Mouse (Mus musculus) G1E (cell line): ENCODE measurements around the gene Gm44965. TPM values are rescaled to one million over a fixed set of nuclear protein-coding genes. Genes with fewer than 3 reads are reported as not detected.

Experiments
- ATAC-seq: 2 replicates; pipeline ENCODE4 v1.8.0; 2016; ENCODE audit warnings: mild to moderate bottlenecking; ENCODE audit not compliant: insufficient number of reproducible peaks, poor library complexity, low FRiP score, severe bottlenecking; ENCODE audit errors: extremely low read depth
- DNase-seq: peaks from one replicate; pipeline ENCODE4 v3.0.0; 2012; ENCODE audit warnings: low spot score
- H3K27me3 ChIP-seq: 2 replicates; pipeline ENCODE4 v1.6.1; 2012; ENCODE audit warnings: mild to moderate bottlenecking, low read length, inconsistent platforms; ENCODE audit not compliant: insufficient read depth
- H3K36me3 ChIP-seq: replicated peaks from 2 replicates; pipeline ENCODE3; 2012; ENCODE audit warnings: mild to moderate bottlenecking, inconsistent platforms
- H3K4me1 ChIP-seq: 2 replicates; pipeline ENCODE4 v1.6.1; 2012; ENCODE audit warnings: low read depth, low read length, inconsistent platforms, mixed read lengths; ENCODE audit not compliant: insufficient read depth
- H3K4me3 ChIP-seq: 2 replicates; pipeline ENCODE4 v1.5.1; 2012; ENCODE audit warnings: low read depth, mild to moderate bottlenecking, inconsistent platforms, low read length, moderate library complexity, mixed read lengths
- H3K9me3 ChIP-seq: replicated peaks from 2 replicates; pipeline ENCODE4 v1.6.1; 2012; ENCODE audit warnings: inconsistent platforms
- CTCF ChIP-seq: IDR thresholded peaks from 2 replicates; pipeline ENCODE4 v1.5.1; 2012; ENCODE audit warnings: low read depth, low read length, inconsistent platforms, mixed read lengths
- GATA1 ChIP-seq: IDR thresholded peaks from 2 replicates; pipeline ENCODE4 v1.6.1; 2012; ENCODE audit warnings: borderline replicate concordance, low read length, inconsistent platforms, mixed read lengths
- GATA2 ChIP-seq: IDR thresholded peaks from 2 replicates; pipeline ENCODE4 v1.6.1; 2012; ENCODE audit warnings: low read depth, low read length, inconsistent platforms, borderline replicate concordance
- POLR2AphosphoS5 ChIP-seq: IDR thresholded peaks from 2 replicates; pipeline ENCODE4 v1.6.1; 2012; ENCODE audit warnings: low read depth, low read length, inconsistent platforms; ENCODE audit not compliant: insufficient replicate concordance
- TAL1 ChIP-seq: conservative IDR thresholded peaks from 2 replicates; pipeline ENCODE4 v1.6.1; 2012; ENCODE audit warnings: low read depth, low read length, inconsistent platforms, mixed read lengths
- polyA plus RNA-seq: library from polyadenylated mRNA; stranded (reverse); fragments of >175 nt; gene quantifications from 2 replicates; pipeline ENCODE4 v1.2.3, GENCODE M21; 2012
- total RNA-seq, 2 experiments: library from RNA; stranded (forward) in 1 of 2; stranded (reverse) in 1 of 2; fragments of 200-1000 nt in 1 of 2; fragments of >200 nt in 1 of 2; fragmentation: Nextera tagmentation in 1 of 2; gene quantifications; 2 replicates each; pipeline ENCODE4 v1.2.3; 2014 to 2017

The Gm44965 gene
- total and polyA plus RNA-seq, 3 experiments: not detected

- H3K36me3 ChIP-seq: no peaks in the 10 kb centered on the region
- no peak for TF ChIP-seq GATA1
- TF ChIP-seq POLR2AphosphoS5: no peak
- no peak for TF ChIP-seq GATA2
- TF ChIP-seq TAL1: no peak
- TF ChIP-seq CTCF: no peak
- no peaks in the 10 kb centered on the region for H3K9me3 ChIP-seq
- H3K4me1 ChIP-seq: no peaks in the 10 kb centered on the region
- H3K27me3 ChIP-seq: peaks cover 16% of the 10 kb centered on the region
- no peak for ATAC-seq
- no peak for DNase-seq
- no peak overlapping the region for H3K4me3 ChIP-seq
These were observed 72.4 kb downstream of the Gm44965 start for GRCm38 (mm10) chr6:48666159-48666586.

- ATAC-seq (no peak), DNase-seq (no peak)
- H3K27me3 ChIP-seq: peaks cover 16% of the 10 kb centered on the region
- H3K9me3 ChIP-seq: no peaks in the 10 kb centered on the region
- H3K4me1 ChIP-seq: no peaks in the 10 kb centered on the region
- no peaks in the 10 kb centered on the region for H3K36me3 ChIP-seq
- H3K4me3 ChIP-seq: no peak overlapping the region
- TF ChIP-seq CTCF: no peak
- no peak for TF ChIP-seq GATA2
- TF ChIP-seq POLR2AphosphoS5: no peak
- no peak for TF ChIP-seq TAL1
- TF ChIP-seq GATA1: no peak
These were observed 74.3 kb downstream of the Gm44965 start for GRCm38 (mm10) chr6:48668022-48668421.

Other genes starting within 250 kb of the Gm44965 start
Only the 20 nearest of the 21 such genes appear.
- not detected in 2 replicates for gene Krba1, start 198.4 kb upstream of the Gm44965 start, total RNA-seq (2014; fragmentation: Nextera tagmentation)
- 0.12 and 0.33 TPM in 2 replicates for gene Krba1, start 198.4 kb upstream of the Gm44965 start, total RNA-seq (2017)
- not detected in 2 replicates for gene Krba1, start 198.4 kb upstream of the Gm44965 start, polyA plus RNA-seq
- gene Zfp467, start 148.1 kb upstream of the Gm44965 start, total RNA-seq (2014; fragmentation: Nextera tagmentation): not detected in 2 replicates
- gene Zfp467, start 148.1 kb upstream of the Gm44965 start, total RNA-seq (2017): 0.05 and 0.64 TPM in 2 replicates
- 0.02 and 0.07 TPM in 2 replicates for gene Zfp467, start 148.1 kb upstream of the Gm44965 start, polyA plus RNA-seq
- not detected in 2 replicates for gene Sspo, start 145.7 kb upstream of the Gm44965 start, total RNA-seq (2014; fragmentation: Nextera tagmentation)
- under 0.01 TPM in 1 of 2 replicates, not detected in the other for gene Sspo, start 145.7 kb upstream of the Gm44965 start, total RNA-seq (2017)
- not detected in 2 replicates for gene Sspo, start 145.7 kb upstream of the Gm44965 start, polyA plus RNA-seq
- not detected in 2 replicates for gene Atp6v0e2, start 56.3 kb upstream of the Gm44965 start, total RNA-seq (2014; fragmentation: Nextera tagmentation)
- gene Atp6v0e2, start 56.3 kb upstream of the Gm44965 start, total RNA-seq (2017): 0.06 and 0.55 TPM in 2 replicates
- gene Atp6v0e2, start 56.3 kb upstream of the Gm44965 start, polyA plus RNA-seq: not detected in 2 replicates
- not detected in 2 replicates for gene Lrrc61, start 39.1 kb upstream of the Gm44965 start, total RNA-seq (2014; fragmentation: Nextera tagmentation)
- 0.05 and 0.06 TPM in 2 replicates for gene Lrrc61, start 39.1 kb upstream of the Gm44965 start, total RNA-seq (2017)
- gene Lrrc61, start 39.1 kb upstream of the Gm44965 start, polyA plus RNA-seq: not detected in 2 replicates
- not detected in 2 replicates for gene Rarres2, start 21.2 kb upstream of the Gm44965 start, total RNA-seq (2014; fragmentation: Nextera tagmentation)
- 0.06 and 0.11 TPM in 2 replicates for gene Rarres2, start 21.2 kb upstream of the Gm44965 start, total RNA-seq (2017)
- gene Rarres2, start 21.2 kb upstream of the Gm44965 start, polyA plus RNA-seq: not detected in 2 replicates
- not detected in 2 replicates for gene Gm45021, start 4.3 kb upstream of the Gm44965 start, total RNA-seq (2014; fragmentation: Nextera tagmentation)
- not detected in 2 replicates for gene Gm45021, start 4.3 kb upstream of the Gm44965 start, total RNA-seq (2017)
- gene Gm45021, start 4.3 kb upstream of the Gm44965 start, polyA plus RNA-seq: not detected in 2 replicates
- not detected in 2 replicates for gene Repin1, start 58 bp upstream of the Gm44965 start, total RNA-seq (2014; fragmentation: Nextera tagmentation)
- gene Repin1, start 58 bp upstream of the Gm44965 start, total RNA-seq (2017): 0.27 TPM in 1 of 2 replicates, not detected in the other
- gene Repin1, start 58 bp upstream of the Gm44965 start, polyA plus RNA-seq: not detected in 2 replicates
- not detected in 2 replicates for gene Zfp775, start 8.1 kb downstream of the Gm44965 start, total RNA-seq (2014; fragmentation: Nextera tagmentation)
- 0.06 and 0.11 TPM in 2 replicates for gene Zfp775, start 8.1 kb downstream of the Gm44965 start, total RNA-seq (2017)
- not detected in 2 replicates for gene Zfp775, start 8.1 kb downstream of the Gm44965 start, polyA plus RNA-seq
- gene AI854703, start 32.8 kb downstream of the Gm44965 start, total RNA-seq (2014; fragmentation: Nextera tagmentation): not detected in 2 replicates
- gene AI854703, start 32.8 kb downstream of the Gm44965 start, total RNA-seq (2017): 0.11 TPM in 1 of 2 replicates, not detected in the other
- not detected in 2 replicates for gene AI854703, start 32.8 kb downstream of the Gm44965 start, polyA plus RNA-seq
- not detected in 2 replicates for gene Gimap8, start 53.3 kb downstream of the Gm44965 start, total RNA-seq (2014; fragmentation: Nextera tagmentation)
- gene Gimap8, start 53.3 kb downstream of the Gm44965 start, total RNA-seq (2017): 0.05 TPM in 1 of 2 replicates, not detected in the other
- gene Gimap8, start 53.3 kb downstream of the Gm44965 start, polyA plus RNA-seq: not detected in 2 replicates
- 9.0 and 9.9 TPM in 2 replicates for gene Gimap9, start 82.2 kb downstream of the Gm44965 start, total RNA-seq (2014; fragmentation: Nextera tagmentation)
- 23.6 and 25.8 TPM in 2 replicates for gene Gimap9, start 82.2 kb downstream of the Gm44965 start, total RNA-seq (2017)
- gene Gimap9, start 82.2 kb downstream of the Gm44965 start, polyA plus RNA-seq: 0.30 and 0.53 TPM in 2 replicates
- gene Gimap4, start 90.6 kb downstream of the Gm44965 start, total RNA-seq (2014; fragmentation: Nextera tagmentation): not detected in 2 replicates
- gene Gimap4, start 90.6 kb downstream of the Gm44965 start, total RNA-seq (2017): not detected in 2 replicates
- not detected in 2 replicates for gene Gimap4, start 90.6 kb downstream of the Gm44965 start, polyA plus RNA-seq
- 0.44 TPM in 1 of 2 replicates, not detected in the other for gene Gimap6, start 114.3 kb downstream of the Gm44965 start, total RNA-seq (2014; fragmentation: Nextera tagmentation)
- gene Gimap6, start 114.3 kb downstream of the Gm44965 start, total RNA-seq (2017): 0.87 and 0.99 TPM in 2 replicates
- 0.03 and 0.11 TPM in 2 replicates for gene Gimap6, start 114.3 kb downstream of the Gm44965 start, polyA plus RNA-seq
- gene Gm28053, start 124.7 kb downstream of the Gm44965 start, total RNA-seq (2014; fragmentation: Nextera tagmentation): not detected in 2 replicates
- gene Gm28053, start 124.7 kb downstream of the Gm44965 start, total RNA-seq (2017): not detected in 2 replicates
- not detected in 2 replicates for gene Gm28053, start 124.7 kb downstream of the Gm44965 start, polyA plus RNA-seq
- not detected in 2 replicates for gene Gimap7, start 124.7 kb downstream of the Gm44965 start, total RNA-seq (2014; fragmentation: Nextera tagmentation)
- 0.22 TPM in 1 of 2 replicates, not detected in the other for gene Gimap7, start 124.7 kb downstream of the Gm44965 start, total RNA-seq (2017)
- not detected in 2 replicates for gene Gimap7, start 124.7 kb downstream of the Gm44965 start, polyA plus RNA-seq
- gene Gimap1, start 145.1 kb downstream of the Gm44965 start, total RNA-seq (2014; fragmentation: Nextera tagmentation): not detected in 2 replicates
- gene Gimap1, start 145.1 kb downstream of the Gm44965 start, total RNA-seq (2017): 0.06 TPM in 1 of 2 replicates, not detected in the other
- not detected in 2 replicates for gene Gimap1, start 145.1 kb downstream of the Gm44965 start, polyA plus RNA-seq
- gene Gimap5, start 152.3 kb downstream of the Gm44965 start, total RNA-seq (2014; fragmentation: Nextera tagmentation): not detected in 2 replicates
- 0.05 and 0.12 TPM in 2 replicates for gene Gimap5, start 152.3 kb downstream of the Gm44965 start, total RNA-seq (2017)
- gene Gimap5, start 152.3 kb downstream of the Gm44965 start, polyA plus RNA-seq: not detected in 2 replicates
- gene Gimap3, start 176.9 kb downstream of the Gm44965 start, total RNA-seq (2014; fragmentation: Nextera tagmentation): not detected in 2 replicates
- gene Gimap3, start 176.9 kb downstream of the Gm44965 start, total RNA-seq (2017): 0.11 TPM in 1 of 2 replicates, not detected in the other
- gene Gimap3, start 176.9 kb downstream of the Gm44965 start, polyA plus RNA-seq: not detected in 2 replicates
- not detected in 2 replicates for gene Tmem176a, start 247.0 kb downstream of the Gm44965 start, total RNA-seq (2014; fragmentation: Nextera tagmentation)
- gene Tmem176a, start 247.0 kb downstream of the Gm44965 start, total RNA-seq (2017): 0.17 TPM in 1 of 2 replicates, not detected in the other
- not detected in 2 replicates for gene Tmem176a, start 247.0 kb downstream of the Gm44965 start, polyA plus RNA-seq